Mouse (Mus musculus) olfactory bulb, adult 2 months (tissue): ENCODE data around the gene Schip1. TPM values are rescaled to one million over a fixed set of nuclear protein-coding genes. Genes with fewer than 3 reads are reported as not detected.
"Not testable (repeated sequence)": the region's sequence is repeated elsewhere in the genome, so short reads cannot be mapped to it uniquely, and the experiment has no call there.

Experiments
- H3K27ac ChIP-seq: fragments of 200-500 bp; 2 replicates; pipeline ENCODE4 v1.5.1; 2012; ENCODE audit warnings: low read depth, low read length; ENCODE audit not compliant: insufficient read depth
- H3K4me1 ChIP-seq: fragments of 200-500 bp; 2 replicates; pipeline ENCODE4 v1.6.1; 2012; ENCODE audit warnings: low read length; ENCODE audit not compliant: control insufficient read depth, insufficient read depth
- H3K4me3 ChIP-seq: fragments of 200-500 bp; 2 replicates; pipeline ENCODE4 v1.5.1; 2012; ENCODE audit warnings: mild to moderate bottlenecking, low read depth, low read length, moderate library complexity; ENCODE audit not compliant: insufficient read depth
- CTCF ChIP-seq: fragments of 200-500 bp; IDR thresholded peaks from 2 replicates; pipeline ENCODE4 v1.5.1; 2012; ENCODE audit warnings: low read depth, mild to moderate bottlenecking, low read length, moderate library complexity; ENCODE audit not compliant: insufficient read depth
- POLR2A ChIP-seq: fragments of 200-500 bp; IDR thresholded peaks from 2 replicates; pipeline ENCODE4 v1.6.1; 2012; ENCODE audit warnings: mild to moderate bottlenecking, low read depth, low read length, moderate library complexity; ENCODE audit not compliant: insufficient read depth
- WGBS: fragments of 180-500 bp; shearing (Covaris S2); methylation state at CpG from one replicate; pipeline ENCODE4 v1.1.7; 2018; 5-methylcytosine and 5-hydroxymethylcytosine counted together
- polyA plus RNA-seq: library from polyadenylated mRNA; stranded (reverse); fragments of >200 nt; gene quantifications from 2 replicates; pipeline ENCODE4 v1.2.4, GENCODE M21; 2012; ENCODE audit warnings: low replicate concordance; ENCODE audit not compliant: missing spikeins, insufficient read depth, insufficient read length

The Schip1 gene
- polyA plus RNA-seq, 1 experiment, result not detected

GRCm38 (mm10) chr3:68059162-68059800, 5.3 kb upstream of the Schip1 start:
- TF ChIP-seq POLR2A (no peak), CTCF (no peak)
- H3K4me3 ChIP-seq, result no peak overlapping the region
- no peak overlapping the region for H3K27ac ChIP-seq
- no peaks in the 10 kb centered on the region for H3K4me1 ChIP-seq
- 52% methylated on average over 2 of the region's 2 CpGs for WGBS

GRCm38 (mm10) chr3:68071395-68072386, 7.1 kb downstream of the Schip1 start:
- no peaks in the 10 kb centered on the region for H3K4me1 ChIP-seq

GRCm38 (mm10) chr3:68077406-68077805, 12.8 kb downstream of the Schip1 start:
- no peak overlapping the region for H3K4me3 ChIP-seq
- no peaks in the 10 kb centered on the region for H3K4me1 ChIP-seq
- no peak for TF ChIP-seq POLR2A
- no peak for TF ChIP-seq CTCF
- WGBS, result 58% methylated on average over 4 of the region's 4 CpGs
- no peak overlapping the region for H3K27ac ChIP-seq

More at GRCm38 (mm10) chr3:68071395-68072386, 7.1 kb downstream of the Schip1 start:
- 46% methylated on average over 9 of the region's 9 CpGs for WGBS
- no peak for TF ChIP-seq POLR2A
- TF ChIP-seq CTCF, result no peak
- Histone ChIP-seq H3K4me3 (no peak overlapping the region), H3K27ac (no peak overlapping the region)

- Histone ChIP-seq H3K4me3 (no peak overlapping the region), H3K27ac (no peak overlapping the region), H3K4me1 (no peaks in the 10 kb centered on the region)
- WGBS, result 71% methylated on average over 2 of the region's 2 CpGs
- TF ChIP-seq POLR2A (no peak), CTCF (no peak)
Observed at GRCm38 (mm10) chr3:68085024-68085423, 20.4 kb downstream of the Schip1 start.

GRCm38 (mm10) chr3:68092108-68092507, 27.5 kb downstream of the Schip1 start:
- TF ChIP-seq POLR2A (no peak), CTCF (no peak)
- 89% methylated on average over 4 of the region's 4 CpGs for WGBS
- Histone ChIP-seq H3K27ac (no peak overlapping the region), H3K4me3 (no peak overlapping the region), H3K4me1 (no peaks in the 10 kb centered on the region)

GRCm38 (mm10) chr3:68096724-68097431, 32.3 kb downstream of the Schip1 start:
- no peak for TF ChIP-seq POLR2A
- TF ChIP-seq CTCF, result no peak
- 56% methylated on average over 4 of the region's 4 CpGs for WGBS
- Histone ChIP-seq H3K4me3 (no peak overlapping the region), H3K4me1 (no peaks in the 10 kb centered on the region), H3K27ac (no peak overlapping the region)

- not testable (repeated sequence) for H3K27ac ChIP-seq, H3K4me1 ChIP-seq, H3K4me3 ChIP-seq
- WGBS, result 57% methylated on average over 6 of the region's 6 CpGs
Observed at GRCm38 (mm10) chr3:68099561-68099960, 35.0 kb downstream of the Schip1 start.

GRCm38 (mm10) chr3:68101343-68101742, 36.7 kb downstream of the Schip1 start:
- Histone ChIP-seq H3K4me1 (no peaks in the 10 kb centered on the region), H3K4me3 (no peak overlapping the region), H3K27ac (no peak overlapping the region)
- TF ChIP-seq CTCF, result no peak
- no peak for TF ChIP-seq POLR2A
- 74% methylated on average over 4 of the region's 4 CpGs for WGBS
